Mouse (Mus musculus): ENCODE data around the gene Bex1. TPM values are rescaled to one million over a fixed set of nuclear protein-coding genes. Genes with fewer than 3 reads are reported as not detected.

Gene Bex1
- polyA plus RNA-seq (2012; rRNA removed; ENCODE audit: low replicate concordance): 0.33 and 0.49 TPM in 2 replicates

GRCm38 (mm10) chrX:136214729-136215677 lies at the start of gene Bex1, which contains the start of gene Tceal7:
Gene Bex1, minus strand, starts transcription at chrX:136215513.
Gene Tceal7, plus strand, starts transcription at chrX:136214779.

GRCm38 (mm10) chrX:136244574-136245229 lies 29.4 kb upstream of the Bex1 start, which contains the start of gene Tceal9:
Gene Tceal9, plus strand, starts transcription at chrX:136245079.

GRCm38 (mm10) chrX:136203664-136204066 lies 11.6 kb downstream of the Bex1 start, which contains the start of gene Tceal5:
Gene Tceal5, minus strand, starts transcription at chrX:136203876.

GRCm38 (mm10) chrX:136172118-136172551 lies 43.2 kb downstream of the Bex1 start, which contains the start of gene Tceal8:
Gene Tceal8, minus strand, starts transcription at chrX:136172342.

Other genes with a start within 250 kb of the Bex1 start
- gene Arxes2, start 221.7 kb downstream of the Bex1 start, polyA plus RNA-seq (2012; rRNA removed; ENCODE audit: low replicate concordance): 1.1 and 1.2 TPM in 2 replicates
- gene Arxes1, start 182.1 kb downstream of the Bex1 start, polyA plus RNA-seq (2012; rRNA removed; ENCODE audit: low replicate concordance): 0.31 and 0.57 TPM in 2 replicates
- 0.82 and 1.0 TPM in 2 replicates for gene Bex2, start 147.3 kb downstream of the Bex1 start, polyA plus RNA-seq (2012; rRNA removed; ENCODE audit: low replicate concordance)
- gene Nxf3, start 130.3 kb downstream of the Bex1 start, polyA plus RNA-seq (2012; rRNA removed; ENCODE audit: low replicate concordance): not detected in 2 replicates
- gene Bex4, start 76.5 kb downstream of the Bex1 start, polyA plus RNA-seq (2012; rRNA removed; ENCODE audit: low replicate concordance): not detected in 2 replicates
- 0.09 TPM in 1 of 2 replicates, not detected in the other for gene Tceal8, start 43.2 kb downstream of the Bex1 start, polyA plus RNA-seq (2012; rRNA removed; ENCODE audit: low replicate concordance)
- gene Tceal5, start 11.6 kb downstream of the Bex1 start, polyA plus RNA-seq (2012; rRNA removed; ENCODE audit: low replicate concordance): 0.13 TPM in 1 of 2 replicates, not detected in the other
- not detected in 2 replicates for gene Tceal7, start 734 bp downstream of the Bex1 start, polyA plus RNA-seq (2012; rRNA removed; ENCODE audit: low replicate concordance)
- gene Tceal9, start 29.6 kb upstream of the Bex1 start, polyA plus RNA-seq (2012; rRNA removed; ENCODE audit: low replicate concordance): 0.58 and 1.5 TPM in 2 replicates
- gene Bex3, start 54.7 kb upstream of the Bex1 start, polyA plus RNA-seq (2012; rRNA removed; ENCODE audit: low replicate concordance): 6.1 and 6.4 TPM in 2 replicates

Data from duodenum, adult 2 months (tissue).